Mouse (Mus musculus) olfactory bulb, adult 2 months (tissue): Measurements from ENCODE around the gene Nt5c2.

Experiments used
- CTCF ChIP-seq: fragments of 200-500 bp; IDR thresholded peaks from 2 replicates; pipeline ENCODE4 v1.5.1; 2012; ENCODE audit warnings: low read depth, mild to moderate bottlenecking, low read length, moderate library complexity; ENCODE audit not compliant: insufficient read depth
- POLR2A ChIP-seq: fragments of 200-500 bp; IDR thresholded peaks from 2 replicates; pipeline ENCODE4 v1.6.1; 2012; ENCODE audit warnings: mild to moderate bottlenecking, low read depth, low read length, moderate library complexity; ENCODE audit not compliant: insufficient read depth

DNA sequence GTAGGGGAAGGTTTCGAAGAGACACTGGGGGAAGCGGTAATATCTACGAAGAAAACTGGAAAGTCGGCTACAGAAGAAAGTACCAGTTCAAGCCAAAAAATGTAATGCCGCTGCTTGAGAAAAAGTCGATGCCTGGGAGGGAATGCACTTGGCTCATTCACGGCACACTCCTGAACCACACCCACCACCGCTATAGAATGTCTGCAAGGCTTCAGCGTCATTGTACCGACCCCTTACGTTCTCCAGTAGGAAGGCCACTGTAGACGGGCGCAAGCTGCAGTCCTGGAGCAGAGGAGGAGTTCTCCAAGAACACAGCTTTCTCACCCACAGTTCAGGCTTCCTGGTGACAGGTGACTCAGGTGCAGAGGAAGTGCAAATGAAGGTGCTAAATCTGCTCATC is 8.6 kb upstream of the Nt5c2 start:
- TF ChIP-seq CTCF (no peak), POLR2A (no peak)
